Comparison of ENCODE assay signal across 8 mouse cellular contexts in genomic region chr9:7184172-7184896, GRCm38 (mm10). TPM values are rescaled to one million over a fixed set of nuclear protein-coding genes. Genes with fewer than 3 reads are reported as not detected.
A peak's percentile ranks its signal among the peaks of the same experiment; 100 is the strongest.
DNase-seq lines count a peak whose midpoint lies in the region; ATAC-seq and TF ChIP-seq lines count a peak whose summit lies in the region.

Gene Dync2h1, minus strand, starts transcription at chr9:7184446.
Gene Dcun1d5, plus strand, starts transcription at chr9:7184520.

- H3K4me2 ChIP-seq in hindbrain, postnatal 0 days (ENCODE audit: low read depth, low read length): peak within 1 kb of the TSS; percentile 81

- peak within 1 kb of the TSS; percentile 96 for H3K4me3 ChIP-seq in gastrocnemius, adult 2 months
- peak within 1 kb of the TSS; percentile 95 for H3K4me3 ChIP-seq in hindbrain, postnatal 0 days (ENCODE audit: low read length)
- H3K4me3 ChIP-seq in left cerebral cortex, adult 2 months: peak within 1 kb of the TSS; percentile 82

- TF ChIP-seq CTCF in gastrocnemius, adult 2 months (IDR thresholded peaks at IDR 0.05): no peak
- TF ChIP-seq CTCF in hindbrain, postnatal 0 days (IDR thresholded peaks at IDR 0.05; ENCODE audit: low read depth): no peak
- no peak for TF ChIP-seq CTCF in left cerebral cortex, adult 2 months (IDR thresholded peaks at IDR 0.05)

- H3K27ac ChIP-seq in gastrocnemius, adult 2 months: peak within 1 kb of the TSS; percentile 95
- peak within 1 kb of the TSS; percentile 94 for H3K27ac ChIP-seq in hindbrain, postnatal 0 days
- H3K27ac ChIP-seq in left cerebral cortex, adult 2 months: peak within 1 kb of the TSS; percentile 62

- intact Hi-C loops in gastrocnemius, adult 2 months (cut with DNase I): no loop called here
- intact Hi-C loops in left cerebral cortex, adult 2 months (cut with DNase I): loop anchor here (10.0 kb wide), 1 partner anchor 650 kb away; the partner anchor contains the start of gene Birc2

- under 1% methylated on average over 62 of the region's 62 CpGs for WGBS in hindbrain, postnatal 0 days

- no peaks in the 10 kb centered on the region for H3K27me3 ChIP-seq in hindbrain, postnatal 0 days (ENCODE audit: insufficient read depth, low read length)

- peak within 1 kb of the TSS; percentile 91 for H3K9ac ChIP-seq in hindbrain, postnatal 0 days (replicated peaks; ENCODE audit: low read length)

- H3K9me3 ChIP-seq in hindbrain, postnatal 0 days (ENCODE audit: low read length): no peaks in the 10 kb centered on the region

- ATAC-seq in common myeloid progenitor, adult 5-6 weeks (replicated peaks; ENCODE audit: low read depth, poor library complexity, severe bottlenecking): peak; percentile 96
- ATAC-seq in hindbrain, postnatal 0 days: peak; percentile 99
- peak; percentile 93 for ATAC-seq in megakaryocyte, adult 5-6 weeks (ENCODE audit: poor library complexity, severe bottlenecking)

- peak; percentile 96 for DNase-seq in ZHBTc4 (ENCODE audit: low read depth, low spot score)
- peak; percentile 96 for DNase-seq in gastrocnemius, adult 2 months
- peak; percentile 97 for DNase-seq in hindbrain, postnatal 0 days (ENCODE audit: low spot score)
- DNase-seq in left cerebral cortex, adult 2 months (ENCODE audit: extremely low spot score in 1 of 2, low spot score in 2 of 2): peak; percentile 93
- peak; percentile 93 to 94 for DNase-seq in right cerebral cortex, adult 2 months (ENCODE audit: low spot score in 2 of 2)
- DNase-seq in urinary bladder, postnatal 14 days (ENCODE audit: low spot score): peak; percentile 96

- H3K36me3 ChIP-seq in hindbrain, postnatal 0 days (ENCODE audit: insufficient read depth, low read length): no peaks in the 10 kb centered on the region

- peaks cover 4% of the 10 kb centered on the region; the same call in 1 of the 2 replicates for H3K4me1 ChIP-seq in hindbrain, postnatal 0 days (ENCODE audit: insufficient read depth, low read length)

RNA-seq across cellular contexts. Expression of gene Dync2h1, which starts in this region (rescaled TPM):
- total RNA-seq in common myeloid progenitor, adult 5-6 weeks (2017): 6.7 and 7.4 TPM in 2 replicates
- total RNA-seq in gastrocnemius, adult 2 months (2021): 1 to 10 TPM; 1.3 TPM
- total RNA-seq in hindbrain, postnatal 0 days (2014; rRNA removed): 12.2 and 13.0 TPM in 2 replicates
- polyA plus RNA-seq in hindbrain, postnatal 0 days (2015; fragmentation: Nextera tagmentation; extraction: Ambion mirVana): 14.5 and 16.7 TPM in 2 replicates
- 10 to 100 TPM; 33.1 to 34.5 TPM for total RNA-seq in left cerebral cortex, adult 2 months (2021)
- total RNA-seq in megakaryocyte, adult 5-6 weeks (2015): 1.6 and 3.1 TPM in 2 replicates
- 3.2 and 4.9 TPM in 2 replicates for total RNA-seq in megakaryocyte, adult 5-6 weeks (2017)

RNA-seq across cellular contexts. Expression of gene Dcun1d5, which starts in this region (rescaled TPM):
- 87.9 and 114 TPM in 2 replicates for total RNA-seq in common myeloid progenitor, adult 5-6 weeks (2017)
- 10 to 100 TPM; 71.2 to 89.2 TPM for total RNA-seq in gastrocnemius, adult 2 months (2021)
- 64.0 and 78.7 TPM in 2 replicates for total RNA-seq in hindbrain, postnatal 0 days (2014; rRNA removed)
- polyA plus RNA-seq in hindbrain, postnatal 0 days (2015; fragmentation: Nextera tagmentation; extraction: Ambion mirVana): 83.4 and 87.4 TPM in 2 replicates
- total RNA-seq in left cerebral cortex, adult 2 months (2021): 10 to 100 TPM; 81.9 to 82.9 TPM
- total RNA-seq in megakaryocyte, adult 5-6 weeks (2015): 78.9 and 80.8 TPM in 2 replicates
- total RNA-seq in megakaryocyte, adult 5-6 weeks (2017): 69.1 and 70.8 TPM in 2 replicates

Comparison
In these comparisons a context has a peak if more than half of its experiments do, and no peak if none do; other contexts are left out.
1. Peak in every context shown above with its lines: DNase-seq, ATAC-seq, H3K4me3 ChIP-seq and H3K27ac ChIP-seq.